Mouse (Mus musculus): ENCODE data around the gene Syngr2. TPM values are rescaled to one million over a fixed set of nuclear protein-coding genes. Genes with fewer than 3 reads are reported as not detected.
"Not testable (repeated sequence)": the region's sequence is repeated elsewhere in the genome, so short reads cannot be mapped to it uniquely, and the experiment has no call there.

The Syngr2 gene
- total RNA-seq, 2 experiments from 2014 or later, result 60.2 to 69.5 TPM

- DNase-seq, result peak; percentile 94
These were observed 1.1 kb downstream of the Syngr2 start for GRCm38 (mm10) chr11:117810401-117811046.

- DNase-seq, result no peak
These were observed 4.4 kb downstream of the Syngr2 start for GRCm38 (mm10) chr11:117813867-117814266.

GRCm38 (mm10) chr11:117814704-117815366 lies 5.4 kb downstream of the Syngr2 start:
- no peak for DNase-seq

- not testable (repeated sequence) for DNase-seq
These were observed 6.4 kb downstream of the Syngr2 start for GRCm38 (mm10) chr11:117815850-117816249.

- no peak for DNase-seq
These were observed 7.0 kb downstream of the Syngr2 start for GRCm38 (mm10) chr11:117816389-117816996.

GRCm38 (mm10) chr11:117819095-117819494 lies 9.6 kb downstream of the Syngr2 start:
- DNase-seq, result no peak

- no peak for DNase-seq
These were observed 10.7 kb downstream of the Syngr2 start for GRCm38 (mm10) chr11:117820173-117820572.

GRCm38 (mm10) chr11:117821868-117822267 lies 12.4 kb downstream of the Syngr2 start:
- DNase-seq, result peak; percentile 38

GRCm38 (mm10) chr11:117822728-117823241 lies 13.3 kb downstream of the Syngr2 start:
- DNase-seq, result no peak

GRCm38 (mm10) chr11:117823411-117823810 lies 13.9 kb downstream of the Syngr2 start:
- DNase-seq, result no peak

- peak; percentile 87 for DNase-seq
These were observed 14.8 kb downstream of the Syngr2 start for GRCm38 (mm10) chr11:117824060-117824969.

- peak; percentile 80 for DNase-seq
These were observed 16.0 kb downstream of the Syngr2 start, which contains the start of the genes Afmid and Tk1 for GRCm38 (mm10) chr11:117825333-117826101. Gene Afmid (plus strand): TSS chr11:117825924. Gene Tk1 (minus strand): TSS chr11:117826092.

- DNase-seq, result peak; percentile 40
These were observed 16.7 kb downstream of the Syngr2 start for GRCm38 (mm10) chr11:117826164-117826563.

- no peak for DNase-seq
These were observed 17.4 kb downstream of the Syngr2 start for GRCm38 (mm10) chr11:117826916-117827315.

- no peak for DNase-seq
These were observed 17.9 kb downstream of the Syngr2 start for GRCm38 (mm10) chr11:117827386-117827785.

- peak; percentile 59 for DNase-seq
These were observed 18.9 kb downstream of the Syngr2 start for GRCm38 (mm10) chr11:117828149-117828887.

GRCm38 (mm10) chr11:117828888-117829604 lies 19.6 kb downstream of the Syngr2 start:
- peak; percentile 62 for DNase-seq

- DNase-seq, result peak; percentile 67
These were observed 20.3 kb downstream of the Syngr2 start for GRCm38 (mm10) chr11:117829671-117830215.

GRCm38 (mm10) chr11:117830401-117830800 lies 20.9 kb downstream of the Syngr2 start:
- no peak for DNase-seq
